Mouse (Mus musculus): ENCODE data around the gene Scrt2.

Scrt2 gene

DNA sequence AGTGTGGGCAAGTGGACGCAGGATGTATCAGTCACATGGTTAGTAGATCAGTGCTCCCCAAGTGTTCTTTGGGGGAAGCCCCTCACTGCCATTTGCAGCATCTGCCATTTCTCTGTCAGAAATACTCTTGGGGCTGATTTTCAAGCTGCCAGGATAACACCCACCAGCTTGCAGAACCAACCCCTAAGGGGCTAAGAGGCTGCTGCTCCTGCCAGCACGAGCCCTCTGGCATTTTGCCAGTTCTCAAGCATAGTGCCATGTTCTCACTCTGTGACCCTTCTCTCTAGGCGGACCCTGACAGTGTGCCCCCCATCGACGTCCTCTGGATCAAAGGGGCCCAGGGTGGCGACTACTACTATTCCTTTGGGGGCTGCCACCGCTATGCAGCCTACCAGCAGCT lies 27.4 kb downstream of the Scrt2 start:
- DNase-seq = no peak

DNA sequence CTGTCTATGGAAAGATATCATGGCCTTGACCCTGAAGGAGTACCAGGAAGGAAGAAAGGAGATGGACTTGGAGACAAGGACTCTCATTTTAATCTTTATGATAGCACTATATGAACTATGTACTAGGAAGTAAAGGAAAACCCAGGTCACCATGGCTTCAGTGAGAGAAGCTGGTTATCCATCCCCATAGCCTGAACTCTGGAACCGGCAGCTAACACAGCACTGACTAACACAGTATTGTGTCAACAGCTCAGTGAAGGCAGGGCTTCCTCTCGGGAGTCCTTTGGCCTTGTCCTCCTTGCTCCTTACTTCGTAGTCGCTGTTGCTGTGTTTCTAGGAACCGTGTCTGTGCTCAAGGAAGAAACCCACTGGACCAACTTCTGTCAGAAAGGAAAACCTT lies 28.1 kb downstream of the Scrt2 start:
- no peak for DNase-seq

DNA sequence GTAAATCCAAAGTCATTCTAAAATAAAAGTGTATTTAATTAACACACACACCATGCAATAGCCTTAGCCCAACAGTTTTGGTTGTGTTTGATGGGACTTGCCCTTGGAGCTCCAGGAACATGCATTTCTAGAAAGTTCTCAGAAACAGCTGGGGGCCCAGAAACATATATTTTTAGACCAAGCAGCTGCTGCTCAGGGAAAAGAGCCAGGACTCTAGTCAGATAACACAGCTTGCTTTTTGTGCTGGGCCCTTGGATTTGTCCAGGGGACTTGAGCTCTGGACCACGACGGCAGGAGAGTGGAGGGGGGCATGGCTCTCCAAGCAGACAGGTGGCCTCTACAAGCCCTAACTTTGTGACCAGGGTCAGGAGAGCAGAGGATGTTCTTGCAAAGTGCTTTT lies 30.0 kb downstream of the Scrt2 start:
- DNase-seq = no peak

DNA sequence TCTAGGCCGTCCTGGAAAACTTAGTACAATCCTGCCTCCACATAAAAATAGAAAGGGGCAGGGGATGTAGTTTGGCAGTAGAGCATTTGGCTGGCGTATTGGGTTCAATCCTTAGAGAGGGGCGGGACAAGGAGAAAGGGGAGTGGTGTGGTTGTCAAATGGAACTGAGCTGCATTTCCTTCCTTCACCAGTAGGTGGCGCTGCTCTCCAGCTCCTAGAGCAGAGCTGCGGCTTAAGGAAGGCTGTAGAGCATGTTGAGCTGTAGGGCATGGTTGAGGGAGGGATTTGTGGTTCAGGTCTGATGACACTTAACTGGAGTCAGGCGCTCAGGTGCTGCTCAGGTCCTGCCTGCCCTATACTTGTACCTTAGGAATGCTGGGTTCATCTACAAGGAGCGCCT lies 30.6 kb downstream of the Scrt2 start:
- peak; percentile 91 for DNase-seq

DNA sequence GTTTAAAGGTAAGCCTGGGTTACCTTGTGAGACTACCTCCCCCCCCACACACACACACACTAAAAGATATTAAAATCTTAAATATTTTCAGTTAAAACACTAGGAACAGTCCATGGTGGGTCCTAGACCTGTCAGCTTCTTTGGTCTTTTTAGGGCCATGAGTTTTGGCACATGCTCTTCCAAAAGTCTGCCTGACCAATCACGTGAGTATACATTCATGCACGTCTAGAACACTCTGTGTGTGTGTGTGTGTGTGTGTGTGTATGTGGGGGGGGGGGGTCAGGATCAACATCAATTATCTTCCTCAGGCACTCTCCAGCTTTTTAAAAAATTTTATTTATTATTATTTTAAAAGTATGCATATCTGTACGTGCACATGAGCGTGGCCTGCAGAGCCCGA lies 31.2 kb downstream of the Scrt2 start:
- DNase-seq = no peak

DNA sequence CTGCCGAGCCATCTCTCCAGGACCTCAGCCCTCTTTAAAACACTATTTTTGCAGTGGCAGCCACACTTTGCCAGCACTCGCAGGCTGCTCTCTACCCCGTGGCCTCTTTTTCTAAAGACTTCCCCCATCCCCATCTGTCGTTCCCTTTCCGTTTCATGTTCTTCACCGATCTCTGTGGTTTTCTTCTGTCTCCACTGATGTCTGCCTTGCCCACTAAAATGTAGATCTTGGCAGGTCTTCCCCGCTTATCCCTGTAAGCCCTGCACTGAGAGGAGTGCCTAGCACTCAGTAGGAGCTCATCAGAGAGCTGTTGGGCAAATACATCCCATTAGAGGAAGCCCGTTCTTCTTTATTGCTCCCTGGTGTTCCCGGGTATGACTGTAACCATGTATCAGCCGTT lies 31.6 kb downstream of the Scrt2 start:
- DNase-seq = no peak

DNA sequence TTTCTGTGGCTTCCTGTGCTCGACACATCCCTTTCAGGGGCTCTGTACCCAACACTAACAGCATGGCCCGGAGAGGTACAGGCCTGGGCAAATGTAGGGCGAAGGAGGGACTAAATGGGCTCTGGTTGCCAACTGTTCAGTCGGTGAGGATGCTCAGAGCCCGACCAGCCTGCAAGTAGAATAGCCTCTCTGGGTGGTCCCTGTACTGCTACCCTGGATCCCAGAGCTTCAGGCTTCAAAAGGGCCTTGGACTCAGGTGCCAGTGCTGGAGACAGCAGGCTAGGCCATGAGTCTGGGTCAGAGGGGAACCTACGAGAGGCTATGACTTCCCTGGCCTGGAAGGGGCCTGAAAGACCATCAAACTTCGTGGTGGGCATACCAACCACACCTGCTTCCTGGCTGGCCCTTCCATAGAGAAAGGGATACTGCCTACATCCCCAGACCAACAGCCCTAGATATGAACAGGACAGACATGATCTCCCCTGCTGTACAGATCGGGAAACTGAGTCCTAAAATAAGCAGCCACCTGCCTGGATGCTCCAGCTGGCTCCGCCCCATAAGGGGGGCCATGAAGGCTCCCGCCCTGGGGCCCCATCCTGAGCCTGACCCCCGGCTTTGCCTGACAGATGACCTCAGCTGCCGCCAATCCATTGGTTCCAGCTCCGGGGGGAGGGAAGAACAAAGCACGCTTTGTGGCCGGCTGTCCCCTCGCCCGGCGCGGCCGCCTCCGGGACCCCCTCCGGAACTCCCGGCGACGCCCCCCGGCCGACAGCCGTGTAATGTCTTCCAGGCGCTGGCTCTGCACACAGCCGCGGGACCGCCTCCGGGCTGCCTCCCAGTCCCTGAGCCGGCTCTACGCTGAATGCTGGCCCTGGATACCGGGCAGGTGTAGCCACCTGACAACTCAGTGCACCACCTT lies 33.0 kb downstream of the Scrt2 start:
- no peak for DNase-seq

DNA sequence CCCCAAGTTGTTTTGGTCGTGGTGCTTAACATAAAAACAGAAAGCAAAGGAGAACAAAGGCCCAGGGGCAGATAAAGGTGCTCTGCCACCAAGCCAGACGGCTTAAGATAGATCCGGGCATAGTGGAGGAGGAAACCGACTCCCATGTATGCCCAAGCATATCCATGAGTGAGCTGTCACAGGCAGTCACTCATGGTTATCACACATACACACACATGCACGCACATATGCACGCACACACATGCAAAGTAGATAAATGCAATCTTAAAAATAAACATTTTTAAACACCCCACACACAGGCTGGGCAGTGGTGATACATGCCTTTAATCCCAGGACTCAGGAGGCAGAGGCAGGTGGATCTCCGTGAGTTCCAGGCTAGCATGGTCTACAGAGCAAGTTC lies 36.4 kb downstream of the Scrt2 start:
- no peak for DNase-seq

DNA sequence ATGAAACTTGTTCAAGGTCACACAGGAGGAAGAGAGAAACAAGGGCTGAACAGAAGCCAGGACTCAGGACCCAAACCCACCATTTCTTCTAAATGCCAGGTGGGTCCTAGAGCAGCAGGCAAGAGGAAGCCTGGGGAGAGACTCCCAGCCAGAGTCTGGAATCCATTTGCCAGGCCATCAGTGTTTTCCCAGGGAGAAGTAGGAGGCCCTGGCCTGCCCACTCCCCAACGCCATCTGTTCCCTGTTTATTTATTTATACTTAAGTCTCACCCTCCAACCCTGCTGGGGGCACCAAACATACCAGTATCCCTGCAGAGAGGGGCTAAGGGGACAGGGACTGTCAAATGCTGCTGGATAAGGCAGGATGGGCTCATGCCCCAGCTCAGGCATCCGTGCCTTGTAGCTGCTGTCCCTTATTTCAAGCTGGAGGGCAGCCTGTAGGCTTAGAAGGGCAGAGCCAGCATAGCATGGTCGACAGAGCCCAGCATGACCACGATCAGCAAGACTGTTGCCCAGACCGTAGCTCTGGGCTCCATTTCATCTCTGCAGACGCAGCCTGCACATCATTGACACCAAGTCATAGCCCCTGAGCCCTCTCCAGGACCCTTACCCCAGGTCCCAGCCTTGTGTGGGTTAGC lies 38.0 kb downstream of the Scrt2 start:
- DNase-seq = no peak

DNA sequence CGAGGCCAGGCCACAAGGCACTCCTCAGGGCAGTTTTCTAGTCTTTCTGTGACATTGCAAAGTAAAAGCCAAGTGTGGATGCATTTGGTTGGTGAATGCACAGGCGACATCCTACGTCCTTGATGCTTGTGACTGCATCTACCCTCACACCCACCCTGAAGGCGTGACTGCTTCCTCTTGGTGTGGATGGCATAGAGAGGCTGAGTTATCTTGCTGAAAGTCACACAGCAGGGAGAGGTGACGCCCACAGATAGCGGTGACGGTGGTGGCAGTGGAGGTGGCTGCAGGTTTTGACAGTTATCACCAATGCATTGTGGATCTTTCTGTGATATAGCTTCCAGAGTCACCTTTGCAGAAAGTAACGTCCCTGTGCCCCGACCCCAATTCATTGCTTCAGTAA lies 41.6 kb downstream of the Scrt2 start:
- no peak for DNase-seq

DNA sequence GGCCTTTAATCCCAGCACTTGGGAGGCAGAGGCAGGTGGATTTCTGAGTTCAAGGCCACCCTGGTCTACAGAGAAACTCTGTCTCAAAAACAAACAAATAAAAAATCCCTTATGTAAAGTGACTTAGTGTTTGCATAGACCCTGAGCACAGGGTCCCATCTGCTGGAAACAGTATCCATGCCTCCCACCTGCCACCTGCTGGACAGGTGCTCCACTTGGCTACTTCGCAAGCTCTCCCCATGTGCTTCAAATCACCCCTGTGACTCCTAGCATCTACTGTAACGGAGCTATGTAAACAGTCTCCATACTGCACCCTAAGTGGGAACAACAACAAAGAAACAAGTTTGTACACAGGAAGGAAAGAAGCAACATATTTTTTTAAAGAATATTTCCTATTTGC lies 47.3 kb downstream of the Scrt2 start:
- DNase-seq = no peak

DNA sequence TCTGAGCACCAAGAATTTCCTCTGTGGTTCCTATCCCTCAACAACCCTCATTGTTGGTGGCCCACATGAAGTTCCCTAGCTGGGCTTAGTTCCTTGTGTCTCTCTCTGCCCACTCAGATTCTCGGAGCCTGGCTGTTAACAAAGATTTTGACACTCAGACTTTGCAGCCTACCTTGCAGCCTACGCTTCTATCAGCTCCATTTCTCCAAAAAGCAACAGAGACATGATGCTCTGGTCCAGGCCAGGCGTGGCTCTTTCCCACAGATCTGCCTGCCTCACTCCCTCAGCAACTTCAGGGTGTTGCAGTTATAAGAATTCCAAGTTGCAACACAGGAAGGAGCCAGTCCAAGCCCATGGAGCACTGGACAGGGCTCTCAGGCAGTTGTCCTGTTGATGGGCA lies 48.4 kb downstream of the Scrt2 start:
- no peak for DNase-seq

DNA sequence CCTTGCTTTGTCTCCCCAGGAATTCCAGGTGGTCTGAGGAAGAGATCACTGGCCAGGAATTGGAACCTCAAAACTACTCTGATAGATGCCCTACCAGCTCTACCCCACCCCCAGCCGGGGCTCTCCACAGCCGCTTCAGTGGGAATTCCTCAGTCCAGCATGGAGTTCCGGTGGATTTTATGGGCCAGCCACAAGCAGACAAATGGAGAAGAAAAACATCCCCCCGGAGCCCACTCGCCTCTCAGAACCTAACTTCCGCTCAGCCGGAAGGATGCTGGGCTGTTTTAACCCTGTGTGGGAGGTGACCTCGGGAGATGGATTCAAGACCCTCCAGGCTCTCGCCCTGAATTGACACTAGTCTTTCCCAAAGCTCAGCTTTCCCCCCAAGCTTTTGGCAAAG lies 50.7 kb downstream of the Scrt2 start:
- no peak for DNase-seq

DNA sequence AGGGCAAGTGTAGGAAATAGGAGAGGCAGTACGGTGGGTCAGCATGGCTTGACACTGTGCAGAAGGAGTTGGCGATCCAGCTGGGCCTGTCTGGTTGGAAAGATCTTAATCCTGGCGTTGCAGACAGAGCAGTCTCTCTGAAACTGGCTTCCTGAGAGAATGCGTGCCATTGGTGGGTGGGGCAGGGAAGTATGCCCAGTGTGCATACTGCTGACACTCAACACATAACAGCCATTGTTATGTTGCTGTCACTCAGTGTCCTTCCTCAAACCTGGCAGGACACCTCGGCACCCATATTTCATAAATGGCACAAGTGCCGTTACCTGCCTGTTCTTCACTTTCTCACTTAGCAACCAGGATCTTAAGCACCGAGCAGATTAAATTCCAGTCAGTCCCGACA lies 51.4 kb downstream of the Scrt2 start:
- DNase-seq = no peak

DNA sequence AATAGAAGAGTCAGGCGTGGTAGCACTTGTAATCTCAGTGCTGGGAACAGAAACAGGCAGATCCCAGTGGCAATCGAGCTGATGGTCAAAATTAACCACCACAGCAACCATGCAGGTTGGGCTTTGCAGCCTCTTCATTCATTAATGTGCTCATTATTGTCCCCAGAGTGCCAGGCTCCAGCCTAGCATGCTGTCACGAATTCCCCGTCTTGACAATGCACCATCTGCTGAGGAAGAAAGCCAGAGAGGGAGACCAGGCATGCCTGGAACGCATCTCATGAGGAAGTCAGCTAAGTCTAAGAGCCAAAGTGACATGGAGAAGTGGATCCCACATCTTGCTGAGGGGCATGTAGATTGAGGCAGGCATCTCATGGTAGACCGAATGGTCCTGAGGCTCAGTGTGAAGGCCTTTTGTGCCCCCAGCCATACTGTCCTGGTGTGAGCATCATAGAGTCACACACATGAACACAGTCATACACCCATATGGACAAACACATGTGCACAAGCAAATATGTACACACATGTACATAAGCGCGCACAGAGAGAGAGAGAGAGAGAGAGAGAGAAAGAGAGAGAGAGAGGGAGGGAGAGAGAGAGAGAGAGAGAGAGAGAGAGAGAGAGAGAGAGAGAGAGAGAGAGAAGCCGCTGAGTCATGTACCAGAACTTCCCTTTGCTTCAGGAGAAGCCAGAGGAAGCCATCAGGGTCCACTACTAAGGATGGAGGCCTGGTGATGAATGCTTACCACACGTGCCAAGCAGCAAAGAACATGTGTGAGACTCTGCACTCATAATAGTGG lies 58.1 kb downstream of the Scrt2 start:
- no peak for DNase-seq

DNA sequence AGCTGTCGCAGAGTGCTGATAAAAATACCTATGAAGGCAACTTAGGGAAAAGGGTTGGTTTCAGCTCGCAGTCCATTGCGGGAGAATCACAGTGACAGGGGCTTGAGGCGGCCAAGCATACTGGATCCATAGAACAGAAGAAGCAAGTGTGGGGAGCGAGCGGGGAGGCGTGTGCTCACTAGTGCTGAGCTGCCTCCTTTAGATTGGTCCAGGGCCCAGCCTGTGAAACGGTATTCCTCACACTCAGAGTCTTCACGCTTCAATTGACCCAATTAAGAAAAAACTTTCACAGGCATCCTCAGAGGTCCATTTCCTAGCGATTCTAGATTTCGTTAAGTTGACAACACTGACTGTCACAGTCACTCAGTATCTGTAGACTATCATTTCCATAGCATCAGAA lies 59.6 kb downstream of the Scrt2 start:
- no peak for DNase-seq

DNA sequence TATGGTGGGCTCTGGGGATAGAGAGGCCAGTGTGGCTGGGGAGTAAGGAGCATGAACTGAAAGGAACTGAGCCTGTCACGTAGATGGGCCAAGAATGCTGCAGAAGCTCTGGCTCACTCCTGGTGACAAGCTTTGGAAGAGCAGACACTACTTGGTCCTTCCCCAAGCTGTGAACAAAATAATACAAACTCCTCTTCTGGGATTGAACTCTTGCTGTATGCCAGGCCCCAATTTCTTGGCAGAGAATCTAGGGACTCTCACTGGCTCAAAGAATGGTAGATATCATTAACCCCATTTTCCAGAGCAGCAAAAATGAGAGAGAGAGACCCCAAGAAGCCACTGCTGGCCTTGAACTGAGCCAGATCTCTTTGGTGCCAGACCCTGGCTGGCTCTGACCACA lies 60.2 kb downstream of the Scrt2 start:
- DNase-seq = no peak

DNA sequence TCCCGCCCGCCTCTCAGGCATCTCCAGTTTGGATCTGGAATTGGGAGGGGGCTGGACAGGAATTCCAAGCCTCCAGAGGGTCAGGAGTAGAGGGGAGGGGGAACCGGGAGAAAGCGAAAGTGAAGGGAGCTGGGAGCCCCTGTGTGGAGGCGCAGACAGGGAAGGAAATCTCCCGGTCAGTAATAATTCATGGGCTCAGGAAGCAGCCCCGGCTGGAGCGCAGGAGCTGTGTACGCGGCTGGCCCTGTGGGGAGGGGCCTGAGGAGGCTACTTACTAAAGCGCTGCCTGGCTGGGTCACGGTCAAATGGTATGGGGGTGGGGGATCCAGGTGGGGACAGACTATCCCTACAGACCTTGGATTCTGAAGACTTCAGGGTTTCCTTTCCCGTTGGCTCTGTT lies 60.7 kb downstream of the Scrt2 start:
- peak; percentile 76 for DNase-seq

DNA sequence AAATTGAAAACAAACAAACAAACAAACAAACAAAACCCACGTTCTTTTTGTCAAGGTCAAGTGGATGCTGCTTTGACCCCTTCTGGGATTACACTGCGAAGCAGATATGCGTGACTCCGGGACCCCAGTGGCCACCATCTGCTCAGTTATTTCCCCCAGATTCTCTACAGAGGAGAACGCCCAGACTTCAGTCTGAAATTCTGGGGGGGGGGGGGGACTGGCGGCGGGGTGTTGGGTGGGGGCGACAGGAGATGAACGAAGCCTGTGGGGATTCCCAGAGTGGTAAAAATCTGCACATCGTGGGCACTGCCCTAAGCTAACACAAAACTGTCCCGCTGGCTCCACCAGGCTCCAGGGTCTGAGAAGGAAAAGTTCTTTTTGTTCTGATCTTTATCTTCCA lies 61.2 kb downstream of the Scrt2 start:
- no peak for DNase-seq

DNA sequence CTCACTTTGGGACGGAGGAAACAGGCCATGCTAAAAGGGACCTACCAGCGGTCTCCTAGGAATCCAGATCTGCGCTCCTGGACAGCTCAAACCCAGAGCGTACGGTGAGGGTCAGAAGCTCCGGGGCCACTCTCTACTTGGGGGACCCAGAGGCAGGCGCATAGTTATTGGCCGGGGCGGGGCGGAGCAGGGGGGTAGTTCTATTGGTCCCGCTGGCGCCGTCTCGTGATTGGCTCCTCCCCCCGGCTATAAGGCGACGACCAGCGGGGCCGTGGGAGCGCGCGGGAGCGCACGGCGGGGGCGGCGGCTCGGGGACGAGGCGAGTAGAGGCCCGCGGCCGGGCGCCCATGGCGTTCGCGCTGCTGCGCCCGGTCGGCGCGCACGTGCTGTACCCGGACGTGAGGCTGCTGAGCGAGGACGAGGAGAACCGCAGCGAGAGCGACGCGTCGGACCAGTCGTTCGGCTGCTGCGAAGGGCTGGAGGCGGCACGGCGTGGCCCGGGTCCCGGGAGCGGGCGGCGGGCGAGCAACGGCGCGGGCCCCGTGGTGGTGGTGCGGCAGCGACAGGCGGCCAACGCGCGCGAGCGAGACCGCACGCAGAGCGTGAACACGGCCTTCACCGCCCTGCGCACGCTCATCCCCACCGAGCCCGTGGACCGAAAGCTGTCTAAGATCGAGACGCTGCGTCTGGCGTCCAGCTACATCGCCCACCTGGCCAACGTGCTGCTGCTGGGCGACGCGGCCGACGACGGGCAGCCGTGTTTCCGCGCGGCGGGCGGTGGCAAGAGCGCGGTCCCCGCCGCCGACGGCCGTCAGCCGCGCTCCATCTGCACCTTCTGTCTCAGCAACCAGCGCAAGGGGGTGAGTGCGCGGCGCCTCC lies 62.2 kb downstream of the Scrt2 start, which contains the start of gene Tcf15:
Gene Tcf15, plus strand, starts transcription at position 283 of the 879 bp plus-strand sequence.
- peak; percentile 85 for DNase-seq

DNA sequence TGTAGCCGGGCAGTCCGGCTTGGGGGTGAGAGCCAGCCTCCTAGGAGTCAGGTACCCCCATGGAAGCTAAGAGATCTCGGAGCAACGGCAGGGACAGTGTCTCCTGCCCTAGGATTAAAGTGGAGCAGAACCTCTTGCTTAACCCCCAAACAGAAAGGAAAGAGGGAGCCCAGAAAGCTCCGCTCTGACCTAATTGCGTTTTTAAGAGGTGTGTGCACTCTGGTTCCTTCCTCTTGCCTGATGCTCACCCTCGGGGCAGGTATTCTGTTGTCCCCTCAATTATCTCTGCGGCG lies 62.8 kb downstream of the Scrt2 start:
- DNase-seq = no peak

DNA sequence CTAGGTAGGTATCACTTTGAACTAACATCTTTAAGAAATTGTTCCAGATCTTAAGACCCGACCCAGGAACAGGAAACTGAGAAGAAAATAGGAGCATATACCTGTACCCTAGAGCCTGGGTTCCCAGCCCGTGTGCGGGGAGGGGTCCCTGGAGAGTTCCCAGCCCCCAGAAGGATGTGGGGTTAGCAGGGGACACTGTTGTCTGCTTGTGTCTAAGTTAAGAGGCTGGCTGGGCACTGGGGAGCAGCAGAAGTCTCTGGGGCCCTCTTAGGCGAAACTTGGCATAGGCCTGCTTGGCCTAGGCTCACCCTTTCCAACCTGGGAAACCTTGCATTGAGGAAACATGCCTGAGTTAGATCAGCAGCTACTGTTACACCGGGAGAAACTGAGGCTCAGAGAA lies 63.2 kb downstream of the Scrt2 start:
- no peak for DNase-seq
